Mouse (Mus musculus) spleen, adult 2 months (tissue): ENCODE measurements around the gene Rsrc2. TPM values are rescaled to one million over a fixed set of nuclear protein-coding genes. Genes with fewer than 3 reads are reported as not detected.

Source experiments
- DNase-seq, 2 experiments: peaks; one replicate each; pipeline versions ENCODE4 v3.0.0 to v3.0.0-alpha.2; 2012 to 2021; ENCODE audit warnings: low spot score in 2 of 2, low read depth in 1 of 2
- H3K27ac ChIP-seq: fragments of 200-500 bp; 2 replicates; pipeline ENCODE4 v1.5.1; 2012; ENCODE audit warnings: low read length, inconsistent platforms; ENCODE audit not compliant: insufficient read depth
- H3K27me3 ChIP-seq: fragments of 200-500 bp; 2 replicates; pipeline ENCODE4 v1.6.1; 2012; ENCODE audit warnings: mild to moderate bottlenecking, moderate library complexity, low read length, inconsistent platforms; ENCODE audit not compliant: control insufficient read depth, insufficient read depth
- H3K36me3 ChIP-seq: fragments of 200-500 bp; 2 replicates; pipeline ENCODE4 v1.6.1; 2012; ENCODE audit warnings: mild to moderate bottlenecking, low read length, inconsistent platforms; ENCODE audit not compliant: control insufficient read depth, insufficient read depth
- H3K4me1 ChIP-seq: fragments of 200-500 bp; 2 replicates; pipeline ENCODE4 v1.6.1; 2011; ENCODE audit warnings: inconsistent platforms; ENCODE audit not compliant: control insufficient read depth, insufficient read depth, insufficient read length
- H3K4me3 ChIP-seq: fragments of 200-500 bp; 2 replicates; pipeline ENCODE4 v1.5.1; 2011; ENCODE audit warnings: mild to moderate bottlenecking, inconsistent platforms; ENCODE audit not compliant: insufficient read depth, insufficient read length; ENCODE audit errors: extremely low read depth
- CTCF ChIP-seq: fragments of 200-500 bp; IDR thresholded peaks from 2 replicates; pipeline ENCODE4 v1.5.1; 2011; ENCODE audit warnings: mild to moderate bottlenecking, inconsistent platforms; ENCODE audit not compliant: insufficient read depth, insufficient read length, insufficient replicate concordance; ENCODE audit errors: extremely low read depth
- POLR2A ChIP-seq: fragments of 200-500 bp; IDR thresholded peaks from 2 replicates; pipeline ENCODE4 v1.6.1; 2011; ENCODE audit warnings: low read depth, low read length, inconsistent platforms
- whole genome bisulfite sequencing: fragments of 180-500 bp; shearing (Covaris S2); methylation state at CpG from one replicate; pipeline ENCODE4 v1.1.7; 2018; 5-methylcytosine and 5-hydroxymethylcytosine counted together
- polyA plus RNA-seq: library from polyadenylated mRNA; depleted of rRNA; stranded (reverse); fragments of >200 nt; gene quantifications from 2 replicates; pipeline ENCODE4 v1.2.3, GENCODE M21; 2012; rRNA removed

Rsrc2 gene
- polyA plus RNA-seq, 1 experiment, result 11.3 TPM

DNA sequence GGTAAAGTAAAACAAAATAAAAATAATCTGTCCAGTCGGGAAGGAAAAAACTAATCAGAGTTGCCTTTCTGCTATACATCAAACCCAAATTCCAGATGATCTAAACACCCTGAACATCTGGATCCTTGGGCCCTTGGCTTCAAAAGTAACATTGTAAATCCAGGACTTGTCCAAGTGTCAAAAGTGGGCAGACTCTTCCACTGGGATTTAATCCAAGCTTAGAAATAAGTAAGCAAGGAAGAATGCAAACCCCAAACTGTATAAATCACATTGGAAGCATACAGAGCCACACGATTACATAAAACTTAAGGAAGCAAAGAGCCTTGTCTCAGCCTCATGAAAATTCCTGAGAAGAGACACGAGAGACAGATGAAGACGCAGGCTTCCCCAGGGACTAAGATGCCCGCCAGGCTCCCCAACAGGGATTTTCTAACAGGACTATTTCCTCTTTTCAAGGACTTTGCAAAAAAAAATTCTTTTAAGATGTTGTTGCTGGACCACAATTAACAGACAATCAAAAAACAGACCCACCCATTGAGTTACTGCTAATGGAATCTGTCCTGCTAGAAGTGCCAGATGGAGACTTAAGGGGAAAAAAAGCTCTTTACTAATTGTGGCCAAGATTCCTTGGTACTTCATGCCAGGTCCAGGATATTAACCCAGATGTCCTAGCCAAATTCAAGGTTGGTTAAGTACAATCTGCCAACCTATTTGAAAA is 69.5 kb downstream of the Rsrc2 start:
- H3K27ac ChIP-seq, result no peak overlapping the region
- no peak for DNase-seq
- H3K27me3 ChIP-seq, result peaks cover 4% of the 10 kb centered on the region
- H3K4me3 ChIP-seq, result no peak overlapping the region
- TF ChIP-seq CTCF (no peak), POLR2A (no peak)
- H3K36me3 ChIP-seq, result no peaks in the 10 kb centered on the region
- H3K4me1 ChIP-seq, result peaks cover 10% of the 10 kb centered on the region
- 61% methylated on average over 5 of the region's 5 CpGs for WGBS

DNA sequence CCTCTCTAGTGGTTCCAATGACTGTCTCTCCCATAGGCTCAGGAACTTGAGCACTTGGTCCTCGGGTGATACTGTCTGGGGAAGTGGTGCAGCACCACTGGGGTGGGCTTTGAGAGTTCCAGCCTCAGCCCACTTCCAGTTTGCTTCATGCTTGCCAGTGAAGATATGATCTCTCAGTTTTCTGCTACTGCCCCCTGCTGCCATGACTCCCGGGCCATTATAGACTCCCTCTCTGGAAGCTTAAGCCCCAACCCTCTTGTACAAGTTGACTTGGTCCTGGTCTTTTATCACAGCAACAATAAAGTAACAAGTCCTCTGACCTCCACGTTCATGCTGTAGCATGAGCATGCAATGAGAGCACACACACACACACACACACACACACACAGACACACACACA is 70.1 kb downstream of the Rsrc2 start:
- DNase-seq, result no peak
- Histone ChIP-seq H3K36me3 (no peaks in the 10 kb centered on the region), H3K4me3 (no peak overlapping the region), H3K4me1 (peaks cover 7% of the 10 kb centered on the region), H3K27ac (no peak overlapping the region), H3K27me3 (peaks cover 2% of the 10 kb centered on the region; the same call in 1 of the 2 replicates)
- 52% methylated on average over 3 of the region's 3 CpGs for WGBS
- TF ChIP-seq POLR2A (no peak), CTCF (no peak)

Other genes with a start within 250 kb of the Rsrc2 start
- 0.05 TPM in 1 of 2 replicates, not detected in the other for gene B3gnt4, start 239.0 kb downstream of the Rsrc2 start, polyA plus RNA-seq
- gene Diablo, start 225.2 kb downstream of the Rsrc2 start, polyA plus RNA-seq, result 37.6 and 39.1 TPM in 2 replicates
- gene Gm49027, start 223.9 kb downstream of the Rsrc2 start, polyA plus RNA-seq, result 2.4 and 2.9 TPM in 2 replicates
- 11.0 and 12.2 TPM in 2 replicates for gene Vps33a, start 176.4 kb downstream of the Rsrc2 start, polyA plus RNA-seq
- gene Clip1, start 64.8 kb downstream of the Rsrc2 start, polyA plus RNA-seq, result 10.8 and 11.4 TPM in 2 replicates
- 18.8 and 24.4 TPM in 2 replicates for gene Zcchc8, start 28.3 kb downstream of the Rsrc2 start, polyA plus RNA-seq
- gene Kntc1, start 302 bp upstream of the Rsrc2 start, polyA plus RNA-seq, result 1.5 and 2.1 TPM in 2 replicates
- gene Hcar2, start 116.1 kb upstream of the Rsrc2 start, polyA plus RNA-seq, result 7.2 and 9.7 TPM in 2 replicates
- gene Hcar1, start 130.6 kb upstream of the Rsrc2 start, polyA plus RNA-seq, result 0.95 and 1.3 TPM in 2 replicates
- 9.6 and 14.1 TPM in 2 replicates for gene Denr, start 157.8 kb upstream of the Rsrc2 start, polyA plus RNA-seq
- 0.41 and 0.50 TPM in 2 replicates for gene Gm43518, start 178.0 kb upstream of the Rsrc2 start, polyA plus RNA-seq
- gene Ccdc62, start 181.3 kb upstream of the Rsrc2 start, polyA plus RNA-seq, result 1.1 and 1.3 TPM in 2 replicates
- 46.3 and 59.2 TPM in 2 replicates for gene Hip1r, start 224.2 kb upstream of the Rsrc2 start, polyA plus RNA-seq